Mouse (Mus musculus): ENCODE measurements around the gene Slc6a8. TPM values are rescaled to one million over a fixed set of nuclear protein-coding genes. Genes with fewer than 3 reads are reported as not detected.

Gene Slc6a8
- total RNA-seq, 2 experiments from 2014 or later = 74.5 to 97.7 TPM

DNA sequence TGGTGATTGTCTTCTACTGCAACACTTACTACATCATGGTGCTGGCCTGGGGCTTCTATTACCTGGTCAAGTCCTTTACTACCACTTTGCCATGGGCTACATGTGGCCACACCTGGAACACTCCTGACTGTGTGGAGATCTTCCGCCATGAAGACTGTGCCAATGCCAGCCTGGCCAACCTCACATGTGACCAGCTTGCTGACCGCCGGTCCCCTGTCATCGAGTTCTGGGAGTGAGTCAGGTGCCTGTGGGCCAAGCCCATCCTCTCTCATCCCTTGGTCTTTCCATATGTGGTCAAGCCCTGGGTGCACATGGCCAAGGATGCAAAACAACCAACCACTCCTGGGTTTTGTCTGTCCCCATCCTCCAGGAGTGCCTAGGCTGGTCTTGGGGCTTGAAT lies 3.7 kb downstream of the Slc6a8 start:
- no peak for DNase-seq (ENCODE audit: low spot score in 2 of 2)

DNA sequence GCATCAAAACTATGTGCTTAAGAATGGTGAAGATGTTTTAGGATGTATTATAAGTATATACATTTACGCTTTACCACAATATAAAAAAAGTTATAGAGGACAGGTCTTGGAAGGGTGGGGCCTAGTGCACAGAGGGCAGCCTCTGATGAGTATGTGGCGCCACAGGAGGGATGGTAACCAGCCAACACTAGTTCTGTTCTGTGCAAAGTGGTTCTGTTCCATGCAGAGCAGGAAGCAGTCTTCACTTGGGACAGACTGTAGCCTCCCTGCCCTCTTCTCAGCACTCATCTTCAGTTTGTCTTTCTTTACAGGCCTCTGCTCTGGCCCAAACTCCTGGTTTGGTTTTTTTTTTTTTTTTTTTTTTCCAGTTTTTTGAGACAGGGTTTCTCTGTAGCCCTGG lies 11.2 kb downstream of the Slc6a8 start:
- no peak for DNase-seq (ENCODE audit: low spot score in 2 of 2)

DNA sequence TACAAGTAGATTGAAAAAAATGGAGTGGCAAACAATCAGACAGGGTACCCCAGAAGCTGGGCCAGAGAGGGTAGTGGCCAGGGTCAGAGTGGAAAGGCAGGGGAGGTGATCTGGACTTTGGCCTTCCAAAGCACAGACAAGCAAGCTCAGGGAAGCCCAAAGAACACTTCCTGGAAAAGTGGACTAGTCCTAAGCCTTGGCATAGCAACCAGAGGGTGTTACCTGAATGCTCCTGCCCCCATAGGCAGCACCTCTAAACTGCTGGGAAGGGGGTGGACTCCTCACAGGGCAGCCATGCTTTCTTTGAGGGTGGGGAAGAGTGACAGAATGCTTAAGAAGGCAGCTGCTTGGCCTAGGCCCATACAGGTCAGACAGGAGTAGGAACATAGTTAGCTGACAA lies 12.0 kb downstream of the Slc6a8 start:
- no peak for DNase-seq (ENCODE audit: low spot score in 2 of 2)

DNA sequence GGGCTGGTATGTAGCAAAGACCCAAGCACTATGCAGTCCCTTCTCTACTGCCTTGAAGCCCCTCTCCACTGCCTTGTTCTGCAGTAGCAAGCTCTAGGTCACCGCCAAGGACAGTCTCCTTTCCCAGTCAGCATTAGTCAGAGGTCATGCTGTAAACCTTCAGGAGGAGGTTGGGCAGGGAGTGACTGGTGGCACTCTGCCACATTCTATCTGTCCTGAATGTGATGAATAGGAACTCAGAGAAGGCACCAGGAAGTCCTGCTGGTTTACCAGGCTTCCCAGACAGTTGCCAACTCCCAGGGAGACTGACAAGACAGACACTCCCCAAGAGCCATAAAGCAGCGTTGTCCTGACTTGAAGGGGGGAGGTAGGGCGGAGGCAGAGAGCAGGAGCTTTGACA lies 12.7 kb downstream of the Slc6a8 start:
- peak in 1 of 2 experiments; percentile 50 for DNase-seq (ENCODE audit: low spot score in 2 of 2)

DNA sequence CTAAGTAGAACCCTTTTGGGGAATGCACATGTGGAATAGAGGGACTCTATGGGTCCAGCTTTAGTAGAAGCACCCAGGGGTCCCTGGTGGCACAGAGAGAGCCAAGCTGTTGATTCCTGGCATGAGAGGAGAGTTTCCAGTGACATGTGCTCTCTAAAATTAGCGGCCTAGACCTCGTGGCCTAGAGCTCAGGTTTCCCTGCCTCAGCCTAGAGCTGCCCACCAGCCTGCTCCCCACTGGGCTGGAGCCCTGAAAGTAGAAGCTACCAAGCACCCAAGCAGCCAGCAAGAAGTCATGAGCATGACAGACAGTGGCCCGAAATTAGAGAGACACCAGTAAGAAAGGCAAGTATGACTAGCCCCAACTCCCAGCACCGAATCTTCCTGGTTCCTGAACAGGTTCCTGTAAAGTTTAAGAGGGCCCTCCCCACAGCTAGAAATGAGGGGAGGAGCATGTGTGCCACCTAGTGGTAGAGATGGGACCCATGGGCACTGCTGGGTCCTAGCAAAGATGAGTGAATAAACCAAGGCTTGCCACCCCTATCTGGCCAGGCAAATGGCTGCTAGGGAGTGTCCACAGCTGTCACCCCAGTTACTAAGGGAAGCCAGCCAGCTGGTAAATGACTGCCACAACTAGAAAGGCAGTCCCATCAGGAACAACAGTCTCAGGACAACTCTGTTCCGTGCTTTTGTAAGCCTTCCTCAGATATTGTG lies 18.1 kb downstream of the Slc6a8 start:
- DNase-seq (ENCODE audit: low spot score in 2 of 2) = peak; percentile 37 to 45

DNA sequence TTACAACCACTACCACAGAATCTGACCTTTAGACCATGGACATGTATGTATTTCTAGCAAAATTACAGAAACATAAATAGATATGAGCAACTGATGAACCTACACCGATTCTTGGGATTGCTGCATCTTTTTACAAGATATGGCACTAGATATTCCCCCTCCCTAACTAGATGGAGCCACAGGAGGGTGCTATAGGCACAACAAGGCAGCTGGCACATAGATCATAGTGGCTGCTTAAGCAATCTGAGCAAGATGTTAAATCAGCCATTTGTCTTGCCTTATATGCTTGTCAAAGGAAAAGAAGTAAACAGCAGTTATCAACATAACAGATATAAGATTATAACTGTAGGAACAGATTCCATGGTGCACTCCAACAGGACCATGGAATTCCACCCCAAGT lies 27.5 kb downstream of the Slc6a8 start:
- DNase-seq (ENCODE audit: low spot score in 2 of 2) = no peak

DNA sequence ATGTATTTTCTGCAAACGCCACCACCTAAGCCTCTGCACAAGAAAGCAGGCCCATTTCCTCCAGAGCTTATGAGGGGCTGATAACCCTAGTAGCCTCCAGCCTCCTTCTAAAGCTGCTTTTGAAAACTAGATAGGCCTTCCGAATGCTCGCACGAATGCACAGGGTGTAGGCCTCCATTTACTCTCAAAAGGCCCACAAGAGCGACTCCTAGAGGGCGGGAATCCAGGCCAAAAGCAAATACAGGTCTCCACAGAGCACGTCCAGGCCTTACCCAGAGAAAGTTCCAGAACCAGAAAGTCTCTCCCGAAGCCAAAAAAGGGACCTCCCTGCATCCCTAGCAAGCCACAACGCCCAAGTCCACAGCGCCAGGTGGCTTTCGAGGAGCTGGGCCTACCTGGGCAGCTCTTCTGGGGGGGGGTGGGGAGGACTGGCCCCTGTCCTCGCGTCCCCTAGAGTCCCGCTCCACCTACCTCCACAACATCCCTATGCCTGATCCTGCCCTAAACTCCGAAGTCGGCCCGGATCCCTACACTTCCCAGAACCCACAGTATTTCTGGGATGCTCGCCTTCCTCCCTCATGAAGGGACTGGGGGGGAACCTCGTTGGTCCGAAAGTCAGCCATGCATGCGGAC lies 42.6 kb downstream of the Slc6a8 start:
- DNase-seq (ENCODE audit: low spot score in 2 of 2) = no peak

DNA sequence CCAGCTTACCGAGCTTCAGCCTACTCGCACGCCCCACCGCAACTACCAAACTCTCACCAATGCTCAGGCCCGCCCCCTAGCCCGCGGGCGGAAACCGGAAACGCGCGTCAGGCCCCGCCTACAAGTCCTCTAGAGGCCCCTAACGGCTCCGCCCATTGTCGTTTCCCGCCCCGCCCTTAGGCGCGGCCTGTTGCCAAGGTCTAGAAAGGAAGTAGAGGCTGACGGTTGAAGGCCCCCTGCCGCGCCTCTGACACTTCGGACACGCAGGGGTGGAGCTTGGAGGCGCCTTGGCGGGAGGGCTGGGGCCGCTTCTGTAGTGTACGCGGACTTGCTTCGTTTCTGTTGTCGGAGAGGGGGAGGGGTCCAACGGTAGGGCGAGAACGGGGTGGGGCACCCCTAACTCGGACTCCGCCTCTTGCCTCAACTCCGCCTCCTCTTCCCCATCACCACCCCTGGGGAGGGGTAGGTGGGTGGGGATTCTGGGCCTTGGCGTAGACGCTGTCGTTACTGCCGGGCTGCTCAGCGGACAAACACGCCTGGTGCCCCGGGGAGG lies 43.2 kb downstream of the Slc6a8 start, which contains the start of the genes Bcap31 and Abcd1:
TSS of gene Bcap31 (minus strand) at position 67 of the 553 bp plus-strand sequence.
TSS of gene Abcd1 (plus strand) at position 489 of the 553 bp plus-strand sequence.
- DNase-seq (ENCODE audit: low spot score in 2 of 2) = peak; percentile 85

DNA sequence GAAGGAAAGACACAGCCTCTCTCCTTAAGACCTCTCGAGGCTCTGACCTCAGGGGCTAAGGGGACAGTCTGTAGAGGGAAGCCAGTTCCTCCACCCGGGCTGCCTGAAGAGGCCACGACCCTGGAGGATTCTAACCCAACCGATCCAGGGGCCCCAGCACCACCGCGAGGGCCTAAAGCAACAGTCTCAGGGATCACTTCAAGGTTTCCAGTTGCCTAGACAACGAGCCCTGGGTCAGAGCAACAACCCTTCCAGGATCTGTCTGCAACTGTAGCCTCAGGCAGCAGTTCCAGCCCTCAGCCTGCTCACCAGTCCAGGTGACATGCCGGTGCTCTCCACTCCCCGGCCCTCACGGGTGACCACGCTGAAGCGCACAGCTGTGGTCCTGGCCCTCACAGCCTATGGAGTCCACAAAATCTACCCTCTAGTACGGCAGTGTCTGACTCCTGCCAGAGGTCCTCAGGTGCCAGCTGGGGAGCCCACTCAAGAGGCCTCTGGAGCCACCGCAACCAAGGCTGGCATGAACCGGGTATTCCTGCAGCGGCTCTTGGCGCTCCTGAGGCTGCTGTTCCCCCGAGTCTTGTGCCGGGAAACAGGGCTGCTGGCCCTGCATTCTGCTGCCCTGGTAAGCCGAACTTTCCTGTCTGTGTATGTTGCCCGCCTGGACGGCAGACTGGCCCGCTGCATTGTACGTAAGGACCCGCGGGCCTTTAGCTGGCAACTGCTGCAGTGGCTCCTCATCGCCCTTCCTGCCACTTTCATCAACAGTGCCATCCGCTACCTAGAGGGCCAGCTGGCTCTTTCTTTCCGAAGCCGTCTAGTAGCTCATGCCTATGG lies 44.0 kb downstream of the Slc6a8 start:
- peak; percentile 14 to 26 for DNase-seq (ENCODE audit: low spot score in 2 of 2)

DNA sequence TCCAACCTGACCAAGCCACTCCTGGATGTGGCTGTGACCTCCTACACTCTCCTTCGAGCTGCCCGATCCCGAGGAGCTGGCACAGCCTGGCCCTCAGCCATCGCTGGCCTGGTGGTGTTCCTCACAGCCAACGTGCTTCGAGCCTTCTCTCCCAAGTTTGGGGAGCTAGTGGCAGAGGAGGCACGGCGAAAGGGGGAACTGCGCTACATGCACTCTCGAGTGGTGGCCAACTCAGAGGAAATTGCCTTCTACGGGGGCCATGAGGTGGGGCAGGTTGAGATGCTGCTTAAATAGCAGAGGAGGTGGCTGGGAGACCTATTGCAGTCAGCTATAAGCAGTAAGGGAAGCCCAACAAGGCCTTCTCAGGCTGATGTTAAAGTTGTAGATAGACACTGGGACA lies 44.7 kb downstream of the Slc6a8 start:
- peak in 1 of 2 experiments; percentile 27 for DNase-seq (ENCODE audit: low spot score in 2 of 2)

DNA sequence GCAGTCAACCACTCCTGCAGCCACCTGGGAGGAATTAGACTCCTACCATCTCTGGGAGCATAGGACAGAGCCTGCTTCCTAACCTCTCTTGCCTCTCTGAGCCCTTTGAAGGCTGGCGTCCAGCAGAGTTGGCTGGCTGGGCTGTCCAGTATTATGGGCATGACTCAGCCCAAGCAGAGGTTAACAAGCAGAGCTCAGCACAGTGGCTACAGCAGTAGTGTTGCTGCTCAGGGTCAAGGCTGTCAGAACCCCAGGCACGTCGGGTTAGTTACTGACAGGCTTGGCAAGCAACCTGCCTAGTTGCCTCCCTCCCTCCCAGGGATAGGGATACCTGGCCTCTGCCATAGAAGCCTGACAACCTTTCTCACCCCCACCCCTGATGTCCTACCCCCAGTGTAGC lies 45.3 kb downstream of the Slc6a8 start:
- peak; percentile 20 to 34 for DNase-seq (ENCODE audit: low spot score in 2 of 2)

DNA sequence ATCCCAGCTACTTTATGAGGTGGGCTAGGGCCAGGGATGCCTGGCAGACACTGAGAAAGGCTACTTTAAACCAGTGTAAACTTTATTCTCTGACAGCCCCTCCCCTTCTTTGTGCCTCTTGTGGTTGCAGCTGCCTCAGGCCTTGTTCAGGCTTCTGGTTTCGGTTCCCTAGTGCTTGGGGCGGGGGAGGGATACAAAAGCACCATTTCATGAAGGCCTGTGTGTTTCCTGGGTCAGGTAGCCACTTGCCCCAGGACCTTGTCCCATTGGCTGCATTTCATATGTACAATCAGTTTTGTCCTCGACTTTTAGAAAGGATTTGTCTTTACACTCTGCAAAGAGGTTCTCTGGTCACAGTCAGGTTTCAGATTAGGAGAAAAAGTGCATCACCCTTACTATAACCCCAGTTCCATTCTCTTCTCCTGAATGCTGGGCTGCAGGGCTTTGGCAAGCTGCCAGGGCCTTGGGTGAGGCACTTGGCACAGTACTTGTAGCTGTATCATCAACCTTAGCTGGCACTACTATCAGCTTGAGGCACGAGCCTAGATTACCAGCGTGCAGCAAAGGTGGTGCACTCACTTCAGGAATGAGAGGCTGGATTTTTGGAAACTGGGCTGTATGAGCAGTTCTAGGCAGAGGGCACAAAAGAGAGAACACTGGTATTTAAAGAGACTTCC lies 45.9 kb downstream of the Slc6a8 start:
- DNase-seq (ENCODE audit: low spot score in 2 of 2) = peak; percentile 52 to 59

DNA sequence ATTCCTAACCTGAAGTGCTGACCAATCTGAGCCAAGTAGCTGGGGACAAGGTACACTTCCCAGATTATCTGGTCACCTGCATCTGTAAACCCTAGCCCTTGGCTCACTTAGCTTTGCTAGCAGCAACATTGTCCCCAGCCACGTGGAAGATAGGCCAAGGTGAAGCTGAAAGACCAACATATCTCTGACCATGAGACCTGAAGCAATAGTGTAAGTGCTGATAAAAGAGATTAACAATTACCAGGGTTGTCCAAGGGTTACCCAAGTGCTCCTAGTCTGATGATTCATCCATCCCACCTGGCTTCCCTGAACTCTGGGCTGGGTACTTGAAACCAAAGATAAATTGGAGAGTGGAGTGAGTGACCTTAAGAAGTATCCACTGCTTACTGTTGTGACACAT lies 58.0 kb downstream of the Slc6a8 start:
- no peak for DNase-seq (ENCODE audit: low spot score in 2 of 2)

Other genes starting within 250 kb of the Slc6a8 start
- not detected for gene Trex2, start 237.8 kb upstream of the Slc6a8 start, total RNA-seq (2021)
- 10 to 100 TPM; 20.7 to 27.4 TPM for gene Haus7, start 214.1 kb upstream of the Slc6a8 start, total RNA-seq (2021)
- 100 to 1,000 TPM; 221 to 292 TPM for gene Bgn, start 189.5 kb upstream of the Slc6a8 start, total RNA-seq (2021)
- 10 to 100 TPM; 42.1 to 52.8 TPM for gene Atp2b3, start 170.1 kb upstream of the Slc6a8 start, total RNA-seq (2021)
- under 1 TPM; 0.20 to 0.35 TPM for gene Dusp9, start 33.7 kb upstream of the Slc6a8 start, total RNA-seq (2021)
- 10 to 100 TPM; 10.6 to 11.7 TPM for gene Pnck, start 13.0 kb upstream of the Slc6a8 start, total RNA-seq (2021)
- 100 to 1,000 TPM; 289 to 309 TPM for gene Bcap31, start 43.0 kb downstream of the Slc6a8 start, total RNA-seq (2021)
- 10 to 100 TPM; 24.0 to 24.3 TPM for gene Abcd1, start 43.4 kb downstream of the Slc6a8 start, total RNA-seq (2021)
- under 1 TPM; 0.30 to 0.61 TPM for gene Plxnb3, start 83.9 kb downstream of the Slc6a8 start, total RNA-seq (2021)
- gene Srpk3, start 101.3 kb downstream of the Slc6a8 start, total RNA-seq (2021) = under 1 TPM in 1 of 2 experiments, not detected in 1; 0.74 TPM
- gene Idh3g, start 113.7 kb downstream of the Slc6a8 start, total RNA-seq (2021) = 100 to 1,000 TPM; 495 to 693 TPM
- 100 to 1,000 TPM; 138 to 158 TPM for gene Ssr4, start 113.9 kb downstream of the Slc6a8 start, total RNA-seq (2021)
- gene Pdzd4, start 151.8 kb downstream of the Slc6a8 start, total RNA-seq (2021) = 1 to 10 TPM; 4.0 to 5.3 TPM
- not detected for gene Avpr2, start 219.0 kb downstream of the Slc6a8 start, total RNA-seq (2021)
- 10 to 100 TPM in 1 of 2 experiments, 1 to 10 TPM in 1; 7.0 to 13.8 TPM for gene L1cam, start 223.0 kb downstream of the Slc6a8 start, total RNA-seq (2021)
- gene Arhgap4, start 248.7 kb downstream of the Slc6a8 start, total RNA-seq (2021) = 1 to 10 TPM; 3.1 to 4.2 TPM
- 10 to 100 TPM; 80.3 to 83.2 TPM for gene Naa10, start 248.8 kb downstream of the Slc6a8 start, total RNA-seq (2021)

Measured in adrenal gland, adult 18-20 months (tissue).